25 mouse cellular contexts compared by ENCODE assay signal in genomic region chr7:137082171-137082570, GRCm38 (mm10).
DNase-seq lines count a peak whose midpoint lies in the region; ATAC-seq lines count a peak whose summit lies in the region.
"Had no signal": no experiment of that assay in that cellular context is flagged by ENCODE, and none has a peak within 500 bp of the region (broad histone marks: within the 10 kb centered on the region; RNA-seq: fewer than 3 reads in every experiment).

No protein-coding gene starts in this region.

- 91% methylated on average over 6 of the region's 6 CpGs for WGBS in midbrain, embryonic 11.5 days
- 89% methylated on average over 6 of the region's 6 CpGs for WGBS in midbrain, embryonic 14.5 days

- no peak overlapping the region for H3K4me2 ChIP-seq in midbrain, embryonic 11.5 days
- H3K4me2 ChIP-seq in midbrain, embryonic 14.5 days (ENCODE audit: low read length), result no peak overlapping the region
- H3K4me2 ChIP-seq: embryonic facial prominence, embryonic 12.5 days; forebrain, embryonic 13.5 days; forebrain, embryonic 15.5 days had no signal

- ATAC-seq in midbrain, embryonic 11.5 days (ENCODE audit: low FRiP score), result no peak
- ATAC-seq in midbrain, embryonic 14.5 days (ENCODE audit: low FRiP score, low TSS enrichment), result no peak
- ATAC-seq: activated CD4-positive, CD25-positive, alpha-beta regulatory T cell, adult 4 months; CD4-positive, CD25-positive, alpha-beta regulatory T cell, adult 4 months; forebrain, embryonic 13.5 days; forebrain, embryonic 15.5 days; forebrain, postnatal 0 days; Patski had no signal

- H3K9ac ChIP-seq in midbrain, embryonic 11.5 days (ENCODE audit: low read length), result no peak overlapping the region
- H3K9ac ChIP-seq in midbrain, embryonic 14.5 days (replicated peaks; ENCODE audit: low read length), result no peak overlapping the region
- H3K9ac ChIP-seq: embryonic facial prominence, embryonic 12.5 days; forebrain, embryonic 13.5 days; forebrain, embryonic 15.5 days; forebrain, postnatal 0 days had no signal

- H3K36me3 ChIP-seq in midbrain, embryonic 11.5 days (ENCODE audit: control insufficient read depth, insufficient read depth, low read length), result no peaks in the 10 kb centered on the region
- no peaks in the 10 kb centered on the region for H3K36me3 ChIP-seq in midbrain, embryonic 14.5 days (ENCODE audit: control insufficient read depth, insufficient read depth, low read length)
- H3K36me3 ChIP-seq: embryonic facial prominence, embryonic 10.5 days; embryonic facial prominence, embryonic 12.5 days; forebrain, embryonic 15.5 days; G1E had no signal

- no peak overlapping the region for H3K27ac ChIP-seq in midbrain, embryonic 11.5 days (ENCODE audit: low read depth, low read length)
- H3K27ac ChIP-seq in midbrain, embryonic 14.5 days (replicated peaks; ENCODE audit: low read depth, low read length), result no peak overlapping the region
- H3K27ac ChIP-seq: embryonic facial prominence, embryonic 10.5 days; embryonic facial prominence, embryonic 12.5 days; forebrain, embryonic 13.5 days; forebrain, embryonic 15.5 days had no signal

- H3K4me1 ChIP-seq in midbrain, embryonic 11.5 days (ENCODE audit: control insufficient read depth, insufficient read depth, low read length), result peaks cover 3% of the 10 kb centered on the region; the same call in 1 of the 2 replicates
- H3K4me1 ChIP-seq in midbrain, embryonic 14.5 days (ENCODE audit: control insufficient read depth, insufficient read depth, low read length), result peaks cover 8% of the 10 kb centered on the region

- H3K4me3 ChIP-seq in midbrain, embryonic 11.5 days (ENCODE audit: low read depth, low read length), result no peak overlapping the region
- H3K4me3 ChIP-seq in midbrain, embryonic 14.5 days (replicated peaks; ENCODE audit: low read depth, low read length), result no peak overlapping the region
- H3K4me3 ChIP-seq: embryonic facial prominence, embryonic 10.5 days; embryonic facial prominence, embryonic 12.5 days; forebrain, embryonic 13.5 days; forebrain, embryonic 15.5 days had no signal

- H3K9me3 ChIP-seq in midbrain, embryonic 11.5 days (ENCODE audit: control insufficient read depth, low read length), result no peaks in the 10 kb centered on the region
- H3K9me3 ChIP-seq in midbrain, embryonic 14.5 days (ENCODE audit: control insufficient read depth, low read length), result no peaks in the 10 kb centered on the region
- H3K9me3 ChIP-seq: embryonic facial prominence, embryonic 10.5 days; embryonic facial prominence, embryonic 12.5 days; forebrain, embryonic 13.5 days; forebrain, embryonic 15.5 days had no signal

- H3K27me3 ChIP-seq in midbrain, embryonic 11.5 days (ENCODE audit: control insufficient read depth, insufficient read depth, low read length), result no peaks in the 10 kb centered on the region
- no peaks in the 10 kb centered on the region for H3K27me3 ChIP-seq in midbrain, embryonic 14.5 days (ENCODE audit: control insufficient read depth, insufficient read depth, low read length)
- H3K27me3 ChIP-seq: CH12.LX; embryonic facial prominence, embryonic 12.5 days; forebrain, embryonic 15.5 days; Patski had no signal

- DNase-seq in cerebellum, postnatal 10 days, result peak; percentile 48 to 50
- no peak for DNase-seq in cerebellum, adult 11 months
- DNase-seq in left cerebral cortex, postnatal 4 days, result peak; percentile 27
- DNase-seq in left cerebral cortex, adult 9 months (ENCODE audit: low spot score in 2 of 2), result no peak
- DNase-seq in midbrain, embryonic 11.5 days (ENCODE audit: low spot score, missing footprints), result peak; percentile 72
- DNase-seq in midbrain, embryonic 14.5 days, result no peak
- peak; percentile 32 for DNase-seq in adipocyte (ENCODE audit: low spot score)
- DNase-seq: adrenal gland, adult 2 months; adrenal gland, postnatal 14 days; adrenal gland, postnatal 36 days; B cell, adult 2 months; cerebellum, adult 18-20 months; cerebellum, adult 8-10 months; cerebellum, adult 9-11 months; cerebellum, postnatal 25 days; forebrain, postnatal 0 days had no signal

- intact Hi-C loops in left cerebral cortex, postnatal 4 days (cut with DNase I), result no loop called here

Comparison
In these comparisons a context has a peak if more than half of its experiments do, and no peak if none do; other contexts are left out.
1. DNase-seq: peak in cerebellum, postnatal 10 days (2 of 2), left cerebral cortex, postnatal 4 days (single experiment), midbrain, embryonic 11.5 days (single experiment) and adipocyte (single experiment); none in cerebellum, adult 11 months (single experiment), left cerebral cortex, adult 9 months (0 of 2) and midbrain, embryonic 14.5 days (single experiment).